Comparison of ENCODE assay signal across 15 mouse cellular contexts in genomic region chr11:110426572-110427145, GRCm38 (mm10). TPM values are rescaled to one million over a fixed set of nuclear protein-coding genes. Genes with fewer than 3 reads are reported as not detected.
DNase-seq lines count a peak whose midpoint lies in the region; ATAC-seq and TF ChIP-seq lines count a peak whose summit lies in the region.
"Had no signal": no experiment of that assay in that cellular context is flagged by ENCODE, and none has a peak within 500 bp of the region (broad histone marks: within the 10 kb centered on the region; RNA-seq: fewer than 3 reads in every experiment).

No protein-coding gene starts in this region.

- H3K27ac ChIP-seq in hindbrain, postnatal 0 days: 0 out of 2 replicates have a peak overlapping the region, but pooled peaks have one; percentile 5
- no peak overlapping the region for H3K27ac ChIP-seq in hindbrain, embryonic 13.5 days
- no peak overlapping the region for H3K27ac ChIP-seq in lung, postnatal 0 days (ENCODE audit: low read length)
- H3K27ac ChIP-seq in intestine, postnatal 0 days (ENCODE audit: low read depth, low read length): peak overlapping the region; percentile 79
- peak overlapping the region; percentile 52 for H3K27ac ChIP-seq in stomach, embryonic 15.5 days
- H3K27ac ChIP-seq: heart, embryonic 13.5 days; limb, embryonic 12.5 days; midbrain, embryonic 10.5 days had no signal

- H3K9me3 ChIP-seq in hindbrain, postnatal 0 days (ENCODE audit: low read length): no peaks in the 10 kb centered on the region
- no peaks in the 10 kb centered on the region for H3K9me3 ChIP-seq in hindbrain, embryonic 13.5 days
- no peaks in the 10 kb centered on the region for H3K9me3 ChIP-seq in lung, postnatal 0 days (ENCODE audit: low read length)
- no peaks in the 10 kb centered on the region for H3K9me3 ChIP-seq in intestine, postnatal 0 days (ENCODE audit: control insufficient read depth)
- no peaks in the 10 kb centered on the region for H3K9me3 ChIP-seq in stomach, embryonic 15.5 days
- H3K9me3 ChIP-seq: heart, embryonic 13.5 days; limb, embryonic 12.5 days; midbrain, embryonic 10.5 days had no signal

- no peak overlapping the region for H3K4me2 ChIP-seq in hindbrain, postnatal 0 days (ENCODE audit: low read depth, low read length)
- no peak overlapping the region for H3K4me2 ChIP-seq in hindbrain, embryonic 13.5 days
- 0 out of 2 replicates have a peak overlapping the region, but pooled peaks have one; percentile 17 for H3K4me2 ChIP-seq in lung, postnatal 0 days (replicated peaks; ENCODE audit: low read depth, low read length)
- peak overlapping the region; percentile 46 for H3K4me2 ChIP-seq in intestine, postnatal 0 days (replicated peaks; ENCODE audit: low read depth)
- H3K4me2 ChIP-seq in stomach, embryonic 15.5 days: no peak overlapping the region
- H3K4me2 ChIP-seq: heart, embryonic 13.5 days; limb, embryonic 12.5 days had no signal

- H3K9ac ChIP-seq in hindbrain, postnatal 0 days (replicated peaks; ENCODE audit: low read length): no peak overlapping the region
- H3K9ac ChIP-seq in hindbrain, embryonic 13.5 days: no peak overlapping the region
- no peak overlapping the region for H3K9ac ChIP-seq in lung, postnatal 0 days (replicated peaks; ENCODE audit: low read depth)
- no peak overlapping the region for H3K9ac ChIP-seq in intestine, postnatal 0 days (ENCODE audit: low read depth, low read length)
- no peak overlapping the region for H3K9ac ChIP-seq in stomach, embryonic 15.5 days
- H3K9ac ChIP-seq: heart, embryonic 13.5 days; limb, embryonic 12.5 days had no signal

- 87% methylated on average over 6 of the region's 6 CpGs for WGBS in hindbrain, postnatal 0 days
- WGBS in hindbrain, embryonic 13.5 days: 80% methylated on average over 6 of the region's 6 CpGs
- WGBS in lung, postnatal 0 days: 65% methylated on average over 6 of the region's 6 CpGs
- 29% methylated on average over 6 of the region's 6 CpGs for WGBS in intestine, postnatal 0 days
- WGBS in stomach, embryonic 15.5 days: 64% methylated on average over 6 of the region's 6 CpGs

- no peak for ATAC-seq in hindbrain, postnatal 0 days
- no peak for ATAC-seq in hindbrain, embryonic 13.5 days (ENCODE audit: low FRiP score)
- ATAC-seq in lung, postnatal 0 days: peak; percentile 23; the same call in 1 of the 2 replicates
- peak; percentile 81 for ATAC-seq in intestine, postnatal 0 days
- no peak for ATAC-seq in stomach, embryonic 15.5 days (ENCODE audit: insufficient read depth, low FRiP score, low read depth)
- ATAC-seq in frontal cortex, adult (ENCODE audit: low TSS enrichment): no peak

- TF ChIP-seq CTCF in hindbrain, postnatal 0 days (IDR thresholded peaks at IDR 0.05; ENCODE audit: low read depth): no peak
- TF ChIP-seq CTCF in lung, postnatal 0 days (IDR thresholded peaks at IDR 0.05): no peak
- TF ChIP-seq CTCF in intestine, postnatal 0 days (IDR thresholded peaks at IDR 0.05; ENCODE audit: low read depth): no peak

- H3K36me3 ChIP-seq in hindbrain, postnatal 0 days (ENCODE audit: insufficient read depth, low read length): no peaks in the 10 kb centered on the region
- H3K36me3 ChIP-seq in hindbrain, embryonic 13.5 days: no peaks in the 10 kb centered on the region
- H3K36me3 ChIP-seq in lung, postnatal 0 days (ENCODE audit: insufficient read depth, low read length): no peaks in the 10 kb centered on the region
- H3K36me3 ChIP-seq in intestine, postnatal 0 days (ENCODE audit: control insufficient read depth, insufficient read depth): no peaks in the 10 kb centered on the region
- no peaks in the 10 kb centered on the region for H3K36me3 ChIP-seq in stomach, embryonic 15.5 days
- H3K36me3 ChIP-seq: heart, embryonic 13.5 days; limb, embryonic 12.5 days; midbrain, embryonic 10.5 days had no signal

- no peaks in the 10 kb centered on the region for H3K4me1 ChIP-seq in hindbrain, postnatal 0 days (ENCODE audit: insufficient read depth, low read length)
- peaks cover 18% of the 10 kb centered on the region for H3K4me1 ChIP-seq in hindbrain, embryonic 13.5 days (replicated peaks)
- no peaks in the 10 kb centered on the region for H3K4me1 ChIP-seq in lung, postnatal 0 days (ENCODE audit: insufficient read depth, low read depth, low read length)
- H3K4me1 ChIP-seq in intestine, postnatal 0 days (replicated peaks; ENCODE audit: control insufficient read depth, insufficient read depth, low read length): no peaks in the 10 kb centered on the region; the same call in 1 of the 2 replicates
- no peaks in the 10 kb centered on the region; the same call in 1 of the 2 replicates for H3K4me1 ChIP-seq in stomach, embryonic 15.5 days

- no peak for TF ChIP-seq EP300 in lung, postnatal 0 days (IDR thresholded peaks at IDR 0.05)

- no peak for DNase-seq in hindbrain, postnatal 0 days (ENCODE audit: low spot score)
- no peak for DNase-seq in lung, postnatal 0 days (ENCODE audit: low spot score)
- DNase-seq in lung, postnatal 25 days (ENCODE audit: low spot score): no peak
- no peak for DNase-seq in layer of hippocampus, postnatal 10 days (ENCODE audit: low spot score in 2 of 2)
- DNase-seq: adrenal gland, adult 8-10 months; cerebellum, adult 11-12 months; right cerebral cortex, adult 18-20 months had no signal

- no peaks in the 10 kb centered on the region for H3K27me3 ChIP-seq in hindbrain, postnatal 0 days (ENCODE audit: insufficient read depth, low read length)
- H3K27me3 ChIP-seq in hindbrain, embryonic 13.5 days: no peaks in the 10 kb centered on the region
- no peaks in the 10 kb centered on the region for H3K27me3 ChIP-seq in lung, postnatal 0 days (replicated peaks; ENCODE audit: insufficient read depth, low read length)
- H3K27me3 ChIP-seq in intestine, postnatal 0 days (replicated peaks; ENCODE audit: control insufficient read depth, insufficient read depth, low read length): no peaks in the 10 kb centered on the region
- H3K27me3 ChIP-seq in stomach, embryonic 15.5 days (replicated peaks): no peaks in the 10 kb centered on the region
- H3K27me3 ChIP-seq: heart, embryonic 13.5 days; limb, embryonic 12.5 days; Patski had no signal

- H3K4me3 ChIP-seq in hindbrain, postnatal 0 days (ENCODE audit: low read length): no peak overlapping the region
- no peak overlapping the region for H3K4me3 ChIP-seq in hindbrain, embryonic 13.5 days
- no peak overlapping the region for H3K4me3 ChIP-seq in lung, postnatal 0 days (ENCODE audit: low read depth, low read length)
- no peak overlapping the region; the same call in 1 of the 2 replicates for H3K4me3 ChIP-seq in intestine, postnatal 0 days (ENCODE audit: low read depth, low read length)
- no peak overlapping the region for H3K4me3 ChIP-seq in stomach, embryonic 15.5 days (replicated peaks)
- H3K4me3 ChIP-seq: heart, embryonic 13.5 days; limb, embryonic 12.5 days; midbrain, embryonic 10.5 days had no signal

RNA-seq across cellular contexts. Expression of gene Map2k6, which starts 27.7 kb away (rescaled TPM):
- 19.1 and 21.2 TPM in 2 replicates for total RNA-seq in hindbrain, postnatal 0 days (2014; rRNA removed)
- 16.3 and 16.4 TPM in 2 replicates for polyA plus RNA-seq in hindbrain, postnatal 0 days (2015; fragmentation: Nextera tagmentation; extraction: Ambion mirVana)
- polyA plus RNA-seq in hindbrain, embryonic 13.5 days (2015; fragmentation: Nextera tagmentation; extraction: Ambion mirVana): 26.6 and 33.6 TPM in 2 replicates
- polyA plus RNA-seq in lung, postnatal 0 days (2015; fragmentation: Nextera tagmentation; extraction: Ambion mirVana): 4.7 and 5.1 TPM in 2 replicates
- 3.4 and 3.8 TPM in 2 replicates for polyA plus RNA-seq in intestine, postnatal 0 days (2015; fragmentation: Nextera tagmentation; extraction: Ambion mirVana)
- 17.0 and 18.9 TPM in 2 replicates for polyA plus RNA-seq in stomach, embryonic 15.5 days (2015; fragmentation: Nextera tagmentation; extraction: Ambion mirVana)
- 10 to 100 TPM; 28.8 to 31.1 TPM for total RNA-seq in layer of hippocampus, postnatal 10 days (2021)

Comparison
In these comparisons a context has a peak if more than half of its experiments do, and no peak if none do; other contexts are left out.
1. H3K27ac ChIP-seq: peak in hindbrain, postnatal 0 days (single experiment), intestine, postnatal 0 days (single experiment) and stomach, embryonic 15.5 days (single experiment); none in hindbrain, embryonic 13.5 days (single experiment) and lung, postnatal 0 days (single experiment).
2. ATAC-seq: peak in lung, postnatal 0 days (single experiment) and intestine, postnatal 0 days (single experiment); none in hindbrain, postnatal 0 days (single experiment), hindbrain, embryonic 13.5 days (single experiment), stomach, embryonic 15.5 days (single experiment) and frontal cortex, adult (single experiment).
3. H3K4me2 ChIP-seq: peak in lung, postnatal 0 days (single experiment) and intestine, postnatal 0 days (single experiment); none in hindbrain, postnatal 0 days (single experiment), hindbrain, embryonic 13.5 days (single experiment) and stomach, embryonic 15.5 days (single experiment).